Mouse (Mus musculus) T-helper 2 cell (primary cell): ENCODE data around the gene Lrrc34.

Experiments used
- in situ Hi-C: fragments of 300-600 bp; cut with MboI, MseI; formaldehyde crosslinking; loops from one replicate; pipeline ENCODE4 v1.15.1; 2025; ENCODE audit warnings: high pct_unique_total_duplicates

Lrrc34 gene

GRCm38 (mm10) chr3:30647440-30648090 lies at the start of gene Lrrc34:
TSS of gene Lrrc34 (minus strand) at chr3:30647869.
- in situ Hi-C loops = no loop called here

- in situ Hi-C loops = loop anchor here (5.0 kb wide), 1 partner anchor 44 kb away; no protein-coding TSS in a partner anchor
These were observed 48.7 kb upstream of the Lrrc34 start for GRCm38 (mm10) chr3:30696346-30696745.

- in situ Hi-C loops = loop anchor here (5.0 kb wide), 1 partner anchor 43 kb away; no protein-coding TSS in a partner anchor
These were observed 48.0 kb upstream of the Lrrc34 start for GRCm38 (mm10) chr3:30695661-30696060.

DNA sequence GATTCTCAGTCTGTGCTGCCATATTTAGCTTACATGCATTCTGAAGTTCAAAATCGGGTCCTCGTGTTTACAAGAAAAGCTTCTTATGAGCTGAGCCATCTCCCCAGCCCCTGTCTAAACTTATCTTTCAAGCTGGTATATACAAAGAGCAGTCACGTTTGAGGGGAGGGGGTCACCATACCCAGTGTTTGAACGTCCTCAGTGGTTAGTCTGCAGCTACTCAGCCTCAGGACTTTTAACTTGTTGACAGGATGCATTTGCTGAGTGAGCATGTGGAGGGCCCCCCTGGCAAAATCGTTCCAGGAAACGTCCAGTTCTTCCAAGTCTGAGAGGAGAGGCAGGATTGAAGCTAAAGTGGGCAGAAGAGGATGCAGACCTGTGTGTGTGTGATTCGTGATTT lies 43.3 kb upstream of the Lrrc34 start:
- in situ Hi-C loops = no loop called here

DNA sequence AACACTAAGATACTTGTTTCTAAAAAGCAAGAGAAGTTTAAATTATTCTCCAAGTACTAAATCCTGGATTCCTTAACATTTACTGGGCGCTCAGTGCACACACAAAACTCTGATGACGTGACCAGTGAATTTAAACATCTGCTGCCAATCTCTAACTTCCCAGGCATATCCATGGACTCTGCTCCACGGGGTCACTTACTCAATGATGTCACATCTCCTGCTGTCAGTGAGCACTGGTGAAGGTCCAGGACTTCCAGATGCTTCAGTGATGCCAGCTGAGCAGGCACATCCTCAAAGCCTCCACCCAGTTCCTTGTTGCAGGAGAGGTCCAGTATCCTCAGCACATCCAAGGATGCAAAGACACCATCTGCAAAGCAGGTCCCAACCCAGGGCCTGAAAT lies 39.5 kb upstream of the Lrrc34 start:
- in situ Hi-C loops = no loop called here

- in situ Hi-C loops = no loop called here
These were observed 35.5 kb upstream of the Lrrc34 start for GRCm38 (mm10) chr3:30683190-30683589.

- in situ Hi-C loops = no loop called here
These were observed 10.8 kb upstream of the Lrrc34 start for GRCm38 (mm10) chr3:30658486-30658885.

DNA sequence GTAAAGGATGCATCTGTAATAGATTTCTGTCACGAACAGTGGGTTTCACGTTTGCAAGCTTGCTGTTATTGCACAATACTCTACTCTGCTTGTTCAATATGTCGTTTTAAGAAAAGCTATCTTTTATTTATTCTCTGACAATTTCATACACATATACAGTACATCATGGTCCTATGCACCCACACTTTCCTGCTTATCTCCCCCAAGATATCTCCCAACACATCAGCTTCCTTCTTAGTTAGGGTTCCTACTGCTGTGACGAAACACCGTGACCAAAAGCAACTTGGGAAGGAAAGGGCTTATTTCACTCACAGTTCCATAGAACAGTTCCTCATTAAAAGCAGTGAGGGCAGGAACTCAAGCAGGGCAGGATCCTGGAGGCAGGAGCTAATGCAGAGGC lies 8.3 kb upstream of the Lrrc34 start:
- in situ Hi-C loops = no loop called here

DNA sequence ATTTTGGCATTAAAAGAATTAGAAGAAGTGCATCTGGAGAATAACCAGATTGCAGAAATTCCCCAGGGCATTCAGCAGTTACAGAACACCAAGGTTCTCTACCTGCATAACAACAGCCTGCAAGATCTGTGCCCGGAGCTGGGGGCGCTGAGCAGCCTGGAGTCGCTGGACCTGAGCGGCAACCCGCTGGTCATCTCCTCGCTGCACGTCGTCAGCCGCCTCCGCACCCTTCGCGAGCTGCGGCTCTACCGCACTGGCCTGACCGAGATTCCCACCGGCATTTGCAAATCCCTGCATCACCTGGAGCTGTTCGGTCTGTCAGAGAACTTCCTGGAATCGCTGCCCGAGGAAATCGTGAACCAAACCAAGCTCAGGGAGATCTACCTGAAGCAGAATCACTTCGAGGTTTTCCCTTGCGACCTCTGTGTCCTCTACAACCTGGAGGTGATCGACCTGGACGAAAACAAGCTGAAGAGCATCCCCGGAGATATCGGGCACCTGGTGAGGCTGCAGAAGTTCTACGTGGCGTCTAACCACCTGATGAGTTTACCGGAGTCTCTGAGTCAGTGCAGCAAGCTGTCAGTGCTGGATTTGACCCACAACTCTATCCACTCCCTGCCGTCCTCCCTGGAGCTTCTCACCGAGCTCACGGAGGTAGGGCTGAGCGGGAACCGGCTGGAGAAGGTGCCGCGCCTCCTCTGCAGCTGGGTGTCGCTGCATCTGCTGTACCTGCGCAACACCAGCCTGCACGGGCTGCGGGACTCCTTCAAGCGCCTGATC lies 2.6 kb upstream of the Lrrc34 start:
- in situ Hi-C loops = loop anchor here (5.0 kb wide), 1 partner anchor 47 kb away; the partner anchor contains the start of gene Lrrc31

DNA sequence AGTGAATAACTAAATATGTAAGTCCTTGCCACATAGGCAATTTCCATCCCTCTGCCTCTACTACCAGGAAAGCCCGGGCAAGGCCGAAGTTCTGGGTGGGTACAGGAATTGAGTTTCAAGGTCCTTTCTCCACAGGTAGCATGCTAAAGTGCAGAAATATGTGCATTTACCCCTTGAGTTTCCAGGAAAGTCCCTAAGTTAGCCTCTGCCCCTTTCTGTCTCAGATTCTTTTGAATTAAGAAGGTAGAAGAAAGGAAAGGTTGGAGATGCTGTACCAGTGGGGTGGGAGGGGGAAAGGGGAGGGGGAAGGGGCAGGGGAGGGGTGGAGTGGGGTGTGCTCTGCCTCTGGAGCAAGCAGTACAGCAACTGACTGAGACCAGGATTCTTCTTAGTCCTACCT lies 797 bp upstream of the Lrrc34 start:
- in situ Hi-C loops = no loop called here

GRCm38 (mm10) chr3:30646761-30647160 lies 908 bp downstream of the Lrrc34 start:
- in situ Hi-C loops = no loop called here

GRCm38 (mm10) chr3:30644207-30644606 lies 3.5 kb downstream of the Lrrc34 start, which contains the start of gene Lrriq4:
TSS of gene Lrriq4 (plus strand) at chr3:30644507.
- in situ Hi-C loops = no loop called here

DNA sequence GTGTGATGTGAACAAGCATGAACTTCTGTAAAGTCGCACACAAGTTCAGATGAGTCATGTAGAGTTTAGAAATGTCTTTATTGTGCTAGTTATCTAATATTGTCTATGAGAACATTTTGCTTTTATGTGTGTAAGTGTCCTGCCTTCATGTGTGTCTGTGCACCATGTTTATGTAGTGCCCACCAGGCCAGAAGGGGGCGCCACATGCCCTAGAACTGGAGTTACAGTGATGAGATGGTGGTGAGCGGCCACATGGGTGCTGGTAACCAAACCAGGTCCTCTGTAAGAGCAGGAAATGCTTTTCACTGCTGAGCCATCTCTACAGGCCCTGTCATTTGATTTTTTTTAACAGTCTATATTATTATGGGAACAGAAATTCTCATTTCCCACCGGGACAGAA lies 12.0 kb downstream of the Lrrc34 start:
- in situ Hi-C loops = no loop called here

GRCm38 (mm10) chr3:30633681-30634080 lies 14.0 kb downstream of the Lrrc34 start:
- in situ Hi-C loops = no loop called here

- in situ Hi-C loops = no loop called here
These were observed 27.5 kb downstream of the Lrrc34 start for GRCm38 (mm10) chr3:30620132-30620531.

GRCm38 (mm10) chr3:30610930-30611329 lies 36.7 kb downstream of the Lrrc34 start:
- in situ Hi-C loops = no loop called here

DNA sequence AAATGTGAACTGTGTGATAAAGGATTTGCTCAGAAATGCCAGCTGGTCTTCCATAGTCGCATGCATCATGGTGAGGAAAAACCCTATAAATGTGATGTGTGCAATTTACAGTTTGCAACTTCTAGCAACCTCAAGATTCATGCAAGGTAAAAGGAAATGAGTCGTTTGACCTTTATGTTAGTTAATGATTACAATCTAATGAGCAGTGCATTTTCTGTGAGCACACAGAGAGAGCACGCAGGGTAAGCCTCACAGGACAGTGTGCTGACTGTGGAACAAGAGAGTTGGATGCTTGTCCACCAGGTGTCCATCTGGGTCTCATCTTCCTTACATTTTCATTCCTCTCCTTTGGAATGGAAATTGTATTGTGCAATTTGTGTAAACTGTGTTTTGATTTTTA lies 38.7 kb downstream of the Lrrc34 start:
- in situ Hi-C loops = no loop called here

GRCm38 (mm10) chr3:30603256-30603655 lies 44.4 kb downstream of the Lrrc34 start:
- in situ Hi-C loops = loop anchor here (5.0 kb wide), 1 partner anchor 189 kb away; the partner anchor contains the start of gene Sec62

- in situ Hi-C loops = loop anchor here (5.0 kb wide), 1 partner anchor 190 kb away; the partner anchor contains the start of gene Sec62
These were observed 45.0 kb downstream of the Lrrc34 start for GRCm38 (mm10) chr3:30602740-30603098.

- in situ Hi-C loops = loop anchor here (5.0 kb wide), 1 partner anchor 190 kb away; the partner anchor contains the start of gene Sec62
These were observed 45.5 kb downstream of the Lrrc34 start, which contains the start of gene Mynn for GRCm38 (mm10) chr3:30602065-30602739. TSS of gene Mynn (plus strand) at chr3:30602065.

GRCm38 (mm10) chr3:30601610-30602064 lies 46.0 kb downstream of the Lrrc34 start:
- in situ Hi-C loops = loop anchor here (5.0 kb wide), 1 partner anchor 191 kb away; the partner anchor contains the start of gene Sec62

DNA sequence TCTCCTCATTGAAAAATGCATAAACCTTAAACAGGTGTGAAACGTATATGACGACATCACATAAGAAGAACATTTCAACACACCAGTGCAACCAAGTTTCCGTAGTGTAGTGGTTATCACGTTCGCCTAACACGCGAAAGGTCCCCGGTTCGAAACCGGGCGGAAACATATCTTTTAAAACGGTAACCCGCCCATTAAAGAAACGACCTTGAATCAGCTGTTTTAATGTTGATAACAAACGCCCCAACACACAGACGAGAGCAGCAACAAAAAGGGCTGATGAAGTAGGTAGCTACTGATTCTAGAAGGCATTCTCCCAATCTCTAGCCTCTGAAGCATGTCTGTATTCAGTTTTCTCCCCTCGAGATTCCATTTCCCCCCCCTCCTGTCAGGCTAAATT lies 46.5 kb downstream of the Lrrc34 start:
- in situ Hi-C loops = loop anchor here (5.0 kb wide), 1 partner anchor 191 kb away; the partner anchor contains the start of gene Sec62
